Mouse (Mus musculus) layer of hippocampus, adult 8-10 months (tissue): ENCODE data around the gene Cela3a. TPM values are rescaled to one million over a fixed set of nuclear protein-coding genes. Genes with fewer than 3 reads are reported as not detected.
"Not testable (repeated sequence)": the region's sequence is repeated elsewhere in the genome, so short reads cannot be mapped to it uniquely, and the experiment has no call there.

Source experiments
- DNase-seq, 2 experiments: peaks; one replicate each; pipeline ENCODE4 v3.0.0; 2022; ENCODE audit warnings: low spot score in 2 of 2
- total RNA-seq, 4 experiments: library from RNA; stranded (reverse); gene quantifications; 2 replicates each; pipeline ENCODE4 v1.2.4; 2022

Gene Cela3a
- total RNA-seq, 4 experiments from 2014 or later = not detected

- DNase-seq = no peak
Observed at GRCm38 (mm10) chr4:137414936-137415335, 5.3 kb upstream of the Cela3a start.

DNA sequence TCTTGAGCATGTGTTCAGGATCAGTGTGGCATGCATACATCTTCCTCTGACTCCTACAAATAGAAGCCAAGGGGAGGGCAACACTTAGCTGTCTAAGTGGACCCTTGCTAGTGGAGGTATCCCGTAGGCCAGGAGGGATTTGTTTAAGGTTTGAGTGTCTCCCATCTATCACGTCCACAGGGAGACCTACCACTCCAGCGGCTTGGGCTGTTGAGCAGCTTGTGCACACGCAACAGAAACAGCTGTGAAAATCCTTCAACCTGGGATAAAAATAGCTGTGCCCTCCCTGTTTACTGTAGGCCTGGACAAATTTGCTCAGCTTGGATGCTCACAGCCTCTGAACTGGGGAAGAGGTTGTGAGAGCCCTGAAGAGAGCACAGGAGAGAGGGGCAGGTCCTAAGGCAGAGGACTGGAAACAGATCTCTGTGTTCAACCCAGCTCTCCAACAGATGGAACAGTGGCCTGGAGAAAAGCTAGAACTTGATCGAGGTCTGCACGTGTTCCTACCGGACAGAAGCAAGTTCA, 2.7 kb upstream of the Cela3a start:
- DNase-seq = not testable (repeated sequence)

DNA sequence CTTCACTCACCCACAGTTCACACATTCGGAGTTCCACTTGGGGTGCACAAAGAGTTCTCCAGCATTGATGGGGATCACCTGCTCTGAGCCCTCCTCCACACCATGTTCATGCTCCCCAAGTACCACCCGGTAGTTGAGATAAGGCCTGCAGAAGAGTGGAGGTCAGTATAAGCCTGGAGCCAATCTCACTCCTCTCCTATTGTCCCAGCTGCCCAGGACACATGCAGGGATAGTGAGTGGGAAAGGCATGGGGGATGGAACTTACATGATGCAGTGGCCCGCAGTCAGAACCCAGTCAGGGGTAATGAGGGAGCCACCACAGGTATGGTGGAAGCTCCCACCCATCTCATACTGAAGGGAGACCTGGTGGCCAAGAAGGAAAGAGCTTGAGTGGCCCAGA, 4.0 kb downstream of the Cela3a start:
- no peak for DNase-seq

- DNase-seq = no peak
Observed at GRCm38 (mm10) chr4:137396641-137397525, 12.7 kb downstream of the Cela3a start.

- no peak for DNase-seq
Observed at GRCm38 (mm10) chr4:137393378-137394135, 16.0 kb downstream of the Cela3a start.

DNA sequence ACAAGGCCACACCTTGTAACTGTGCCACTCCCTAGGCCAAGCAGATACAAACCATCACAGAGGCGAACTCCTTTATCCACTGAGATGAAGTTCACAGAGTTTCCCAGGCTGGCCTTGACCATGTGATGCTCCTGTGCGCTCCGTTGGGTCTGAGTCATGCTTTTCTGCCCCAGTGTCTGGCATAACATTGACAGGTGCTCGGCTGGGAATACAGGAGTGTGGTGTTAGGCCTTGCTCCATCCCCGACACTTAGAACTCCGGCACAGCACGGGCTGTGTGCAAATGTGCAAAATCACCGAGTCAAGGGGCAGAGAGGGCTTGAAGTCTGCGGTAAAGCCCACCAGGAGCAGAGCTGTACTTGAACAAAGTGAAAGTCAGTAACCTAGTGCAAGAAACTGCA, 16.7 kb downstream of the Cela3a start:
- DNase-seq = no peak

DNA sequence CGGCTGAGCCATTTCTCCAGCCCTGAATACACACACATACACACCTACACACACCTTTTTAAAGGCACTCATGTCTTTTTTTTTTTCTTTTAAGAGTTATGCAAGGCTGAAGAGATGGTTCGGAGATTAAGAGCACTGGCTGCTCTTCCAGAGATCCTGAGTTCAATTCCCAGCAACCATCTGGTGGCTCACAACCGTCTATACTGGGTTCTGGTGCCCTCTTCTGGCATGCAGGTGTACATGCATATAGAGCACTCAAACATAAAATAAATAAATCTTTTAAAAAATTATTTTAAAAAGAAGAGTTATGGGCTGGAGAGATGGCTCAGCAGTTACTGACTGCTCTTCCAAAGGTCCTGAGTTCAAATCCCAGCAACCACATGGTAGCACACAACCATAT, 18.3 kb downstream of the Cela3a start:
- no peak for DNase-seq

GRCm38 (mm10) chr4:137390196-137390595, 19.4 kb downstream of the Cela3a start:
- no peak for DNase-seq

DNA sequence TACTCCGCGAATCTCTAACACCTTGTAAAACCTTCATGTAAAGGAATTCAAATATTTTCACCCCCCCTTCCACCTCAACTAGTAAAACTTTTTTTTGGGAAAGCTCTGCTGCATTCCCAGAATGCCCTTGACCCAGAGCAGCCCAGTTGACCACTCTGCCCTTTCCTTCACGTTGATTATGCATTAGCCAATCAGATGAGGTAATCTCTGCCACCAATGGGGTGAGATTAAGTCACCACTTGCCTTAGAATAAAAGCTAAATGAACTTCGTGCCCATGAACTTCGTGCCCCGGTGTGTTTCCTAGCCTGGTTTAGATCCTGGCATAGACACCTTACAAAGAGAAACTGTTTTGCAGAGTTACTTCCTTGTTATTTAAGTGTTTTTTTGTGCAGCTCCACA, 20.6 kb downstream of the Cela3a start:
- no peak for DNase-seq

- DNase-seq = peak; percentile 77 to 81
Observed at GRCm38 (mm10) chr4:137388059-137388794, 21.4 kb downstream of the Cela3a start.

- no peak for DNase-seq
Observed at GRCm38 (mm10) chr4:137387482-137388058, 22.0 kb downstream of the Cela3a start.

GRCm38 (mm10) chr4:137380702-137381605, 28.6 kb downstream of the Cela3a start:
- DNase-seq = no peak

DNA sequence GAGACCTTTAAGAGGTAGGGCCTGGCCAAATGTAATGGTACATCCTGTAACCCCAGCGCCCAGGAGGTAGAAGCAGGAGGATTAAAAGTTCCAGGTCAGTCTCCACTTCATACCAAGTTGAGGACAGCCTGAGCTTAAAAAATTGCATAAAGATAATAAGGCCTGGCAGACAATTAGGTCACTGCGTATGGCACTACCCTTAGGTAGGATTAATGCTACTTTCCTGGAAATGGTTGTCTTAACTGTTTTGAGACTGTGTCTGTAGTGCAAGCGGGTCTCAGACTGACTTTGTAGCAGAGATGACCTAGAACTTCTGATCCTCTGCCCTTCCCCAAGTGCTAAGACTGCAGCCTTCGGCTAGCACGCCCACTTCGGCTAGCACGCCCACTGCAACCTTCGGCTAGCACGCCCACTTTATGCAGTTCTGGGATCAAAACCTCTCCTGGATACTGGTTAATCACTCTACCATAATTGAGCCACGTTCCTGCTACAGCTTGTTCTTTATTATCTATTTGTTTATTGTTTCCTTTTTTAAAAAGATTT, 29.8 kb downstream of the Cela3a start:
- DNase-seq = no peak

DNA sequence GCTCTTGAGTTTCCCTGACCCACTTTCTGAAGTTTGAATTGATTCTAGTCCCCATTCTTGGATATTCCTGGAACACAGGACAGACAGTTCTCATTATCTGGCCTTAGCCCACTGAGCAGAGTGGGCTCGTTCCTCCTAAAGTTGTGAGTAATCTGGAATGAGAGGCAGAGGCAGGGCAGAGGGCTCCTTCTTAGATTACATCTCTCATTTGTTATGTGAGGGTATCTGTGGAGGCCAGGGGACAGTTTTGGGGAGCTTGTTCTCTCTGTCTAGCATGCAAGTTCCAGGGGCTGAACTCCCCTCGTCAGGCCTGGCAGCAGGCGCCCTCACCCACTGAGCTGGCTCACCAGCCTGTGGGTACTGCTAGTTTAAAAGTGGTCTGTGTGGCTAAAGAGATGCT, 30.5 kb downstream of the Cela3a start:
- no peak for DNase-seq

DNA sequence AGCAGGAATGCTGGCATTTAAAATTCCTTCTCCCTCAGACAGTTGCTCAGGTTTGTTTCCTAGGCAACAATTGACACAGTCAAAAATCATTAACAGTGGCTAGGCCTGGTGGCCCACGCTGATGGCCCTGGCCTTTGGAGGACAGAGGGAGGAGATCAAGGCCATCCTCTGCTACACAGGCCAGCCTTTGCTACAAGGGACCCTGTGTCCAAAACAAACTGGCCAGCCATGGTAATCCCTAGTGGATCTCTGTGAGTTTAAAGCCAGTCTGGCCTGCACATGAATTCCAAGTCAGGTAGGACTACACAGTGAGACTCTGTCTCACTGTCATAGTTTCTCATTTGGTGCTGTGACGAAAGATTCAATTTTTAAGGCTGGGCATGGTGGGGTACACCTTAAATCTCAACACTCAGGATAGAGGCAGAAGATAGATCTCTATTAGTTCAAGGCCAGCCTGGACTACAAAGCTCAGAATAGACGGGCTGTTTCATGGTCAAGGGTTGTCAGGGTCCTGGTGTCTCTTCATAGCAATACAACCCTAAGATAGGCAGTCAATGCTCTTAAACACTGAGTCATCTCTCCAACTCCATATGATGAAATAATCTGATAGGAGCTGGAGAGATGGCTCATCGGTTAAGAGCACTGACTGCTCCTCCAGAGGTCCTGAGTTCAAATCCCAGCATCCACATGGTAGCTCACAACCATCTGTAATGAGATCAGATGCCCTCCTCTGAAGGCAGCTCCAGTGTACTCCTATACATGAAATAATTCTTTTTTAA, 31.9 kb downstream of the Cela3a start:
- DNase-seq = no peak

DNA sequence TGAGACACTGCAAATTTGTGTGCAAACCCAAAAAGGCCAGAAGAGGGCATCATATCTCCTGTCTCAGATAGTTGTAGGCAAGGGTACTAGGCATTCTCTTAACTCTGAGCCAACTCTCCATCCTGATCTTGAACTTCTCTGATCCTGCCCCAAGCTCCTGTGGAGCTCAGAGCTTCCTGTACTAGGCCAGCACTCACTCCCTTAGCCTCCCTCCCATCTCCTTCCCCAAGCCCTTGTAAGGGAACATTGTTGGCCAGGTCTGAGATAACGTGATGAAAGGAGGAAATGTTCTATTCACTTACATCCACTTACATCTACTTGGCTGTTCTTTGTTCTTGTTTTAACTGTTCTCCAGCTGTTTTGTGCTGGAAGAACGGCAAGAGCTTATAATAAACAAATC, 32.8 kb downstream of the Cela3a start:
- DNase-seq = no peak

GRCm38 (mm10) chr4:137375314-137376278, 34.0 kb downstream of the Cela3a start:
- no peak for DNase-seq

DNA sequence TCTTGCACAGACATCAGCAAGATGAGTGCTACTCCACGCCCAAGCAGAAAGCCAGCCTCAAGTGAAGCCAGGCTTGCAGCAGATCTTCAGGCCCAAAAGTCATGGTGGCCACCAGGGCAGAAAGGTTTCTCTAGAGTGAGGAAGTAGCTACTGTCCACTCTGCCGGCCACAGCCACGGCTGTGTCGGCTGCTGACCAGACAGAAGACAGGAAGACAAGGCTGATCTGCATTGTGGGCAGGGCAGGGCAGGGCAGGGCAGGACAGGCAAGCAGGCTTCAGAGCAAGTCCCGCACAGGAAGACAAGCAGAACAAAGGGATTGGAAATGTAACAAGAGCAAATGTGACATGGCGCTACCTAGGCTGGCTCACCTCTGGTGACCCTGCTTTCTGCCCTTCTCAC, 35.9 kb downstream of the Cela3a start:
- DNase-seq = no peak
